Mouse (Mus musculus) naive thymus-derived CD4-positive, alpha-beta T cell, adult 2 months (primary cell): ENCODE data around the gene Cdc20b.

Experiments used
- DNase-seq: peaks from one replicate; pipeline ENCODE4 v3.0.0-alpha.2; 2011; ENCODE audit warnings: low read depth

The Cdc20b gene

DNA sequence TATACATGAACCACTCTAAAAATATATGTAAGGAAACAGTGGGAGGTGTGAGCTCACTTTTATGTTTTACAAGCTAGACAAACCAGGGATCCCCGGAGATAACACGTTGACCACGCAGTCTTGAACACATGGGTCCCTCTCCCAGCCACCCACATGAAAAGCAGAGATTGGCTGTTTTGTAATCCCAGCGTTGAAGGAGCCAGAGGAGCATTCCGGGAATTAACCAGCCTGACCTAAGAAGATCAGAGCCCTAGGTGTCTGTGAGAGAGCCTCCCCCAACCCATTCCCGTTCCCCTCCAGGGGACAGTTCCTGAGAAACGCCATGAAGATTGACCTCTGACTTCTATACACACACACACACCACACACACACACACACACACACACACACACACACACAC is 3.6 kb upstream of the Cdc20b start:
- DNase-seq: no peak

GRCm38 (mm10) chr13:113031792-113032571 is 2.9 kb upstream of the Cdc20b start:
- peak; percentile 85 for DNase-seq

GRCm38 (mm10) chr13:113032831-113033230 is 2.1 kb upstream of the Cdc20b start:
- no peak for DNase-seq

DNA sequence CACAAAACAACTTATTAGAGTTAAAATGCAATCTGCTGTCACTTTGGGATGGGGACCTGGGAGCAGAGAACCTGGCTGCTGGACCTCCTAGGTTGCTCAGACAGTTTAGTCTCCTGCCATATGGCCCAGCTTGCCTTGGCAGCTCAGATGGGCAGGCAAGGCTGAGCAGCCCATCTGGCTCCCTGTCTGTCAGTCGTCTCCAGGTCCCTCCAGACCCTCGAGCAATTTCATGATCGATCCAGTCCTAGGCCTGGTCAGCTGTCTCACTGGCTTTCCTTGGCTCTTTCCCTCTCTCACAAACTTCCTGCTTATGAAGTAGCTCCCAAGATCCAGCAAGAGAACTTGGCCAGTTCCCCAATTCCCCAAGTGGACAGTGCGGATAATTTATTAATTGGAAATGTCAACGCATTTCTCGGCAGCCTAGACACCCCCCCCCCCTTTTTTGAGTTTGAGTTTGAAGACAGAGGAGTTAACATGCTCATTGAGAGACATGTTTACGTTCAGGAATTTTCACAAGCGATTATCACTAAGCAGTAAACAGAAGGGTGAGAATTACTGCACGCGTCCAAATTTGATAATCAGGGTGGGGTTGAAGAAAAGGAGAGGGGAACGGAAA is 532 bp upstream of the Cdc20b start:
- DNase-seq: peak; percentile 24

- DNase-seq: peak; percentile 93
Observed at GRCm38 (mm10) chr13:113035852-113036251, 941 bp downstream of the Cdc20b start.

DNA sequence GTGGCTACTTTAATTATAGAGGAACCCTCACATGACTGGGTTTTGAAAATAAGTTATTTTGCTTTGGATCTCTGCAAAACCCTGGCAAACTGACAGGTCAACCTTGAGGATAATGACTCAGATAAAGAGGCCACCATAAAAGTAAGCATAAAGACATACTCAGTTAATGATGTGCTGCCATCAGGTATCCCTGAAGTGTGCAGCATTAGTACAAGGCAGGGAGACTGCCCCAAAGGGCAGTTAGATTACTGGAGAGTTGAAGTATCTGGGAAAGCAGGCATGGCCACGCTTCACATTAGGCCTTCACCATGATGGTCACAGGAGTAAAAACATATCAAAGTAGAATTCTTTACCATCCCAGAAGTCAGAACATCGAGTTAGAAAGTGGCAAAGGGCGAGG is 10.0 kb downstream of the Cdc20b start:
- no peak for DNase-seq

DNA sequence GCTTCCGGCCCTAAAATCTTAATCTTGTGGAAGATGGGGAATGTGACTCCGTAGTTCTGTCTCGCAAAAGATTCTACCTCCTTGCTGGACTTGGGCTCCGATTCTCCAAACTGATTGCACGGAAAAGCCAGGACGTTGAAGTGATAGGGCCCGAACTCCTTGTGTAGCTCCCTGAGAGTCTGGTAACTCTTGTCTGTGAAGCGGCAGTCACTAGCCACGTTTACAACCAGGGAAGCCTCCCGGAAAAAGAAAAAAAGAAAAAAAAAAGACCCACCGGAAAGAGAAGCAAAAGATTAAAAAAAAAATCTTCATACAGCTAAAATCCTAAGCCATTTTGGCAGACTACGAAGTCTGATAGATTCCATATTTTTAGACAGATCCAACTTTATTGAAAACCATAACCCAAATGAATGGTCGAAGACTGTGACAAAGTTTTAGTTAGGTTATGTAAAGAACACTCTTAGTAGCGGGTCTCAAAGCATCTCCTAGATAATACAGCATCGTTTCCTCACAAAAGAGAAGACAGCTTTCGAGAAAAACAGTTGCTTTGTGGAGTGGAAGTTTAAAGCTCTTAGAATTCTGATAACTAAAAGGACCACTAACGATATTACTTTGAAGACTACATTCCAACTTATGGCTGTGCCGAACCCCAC is 10.7 kb downstream of the Cdc20b start:
- DNase-seq: no peak

- peak; percentile 55 for DNase-seq
Observed at GRCm38 (mm10) chr13:113046211-113046883, 11.4 kb downstream of the Cdc20b start, which contains the start of gene Gpx8. Gene Gpx8, minus strand, starts transcription at chr13:113046410.

GRCm38 (mm10) chr13:113047018-113047417 is 12.1 kb downstream of the Cdc20b start:
- DNase-seq: no peak

DNA sequence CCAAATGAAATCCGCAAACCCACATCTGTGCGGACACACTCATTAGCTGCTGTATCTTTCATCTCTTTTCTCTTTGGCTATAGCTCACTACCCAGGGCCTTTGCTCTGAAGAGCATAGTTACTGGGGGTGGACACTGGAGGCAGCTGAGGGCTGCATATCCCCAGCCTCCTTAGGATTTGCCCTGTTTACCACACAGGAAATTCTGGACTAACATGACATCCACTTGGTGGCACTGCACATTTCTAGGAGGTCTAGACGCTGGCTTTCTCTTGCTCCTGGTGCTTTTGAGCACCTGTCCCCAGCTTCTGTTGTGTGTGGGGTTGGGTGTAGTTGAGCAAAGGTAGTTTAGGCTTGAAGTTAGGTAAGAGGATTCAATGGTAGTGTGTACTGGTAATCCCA is 12.7 kb downstream of the Cdc20b start:
- no peak for DNase-seq

DNA sequence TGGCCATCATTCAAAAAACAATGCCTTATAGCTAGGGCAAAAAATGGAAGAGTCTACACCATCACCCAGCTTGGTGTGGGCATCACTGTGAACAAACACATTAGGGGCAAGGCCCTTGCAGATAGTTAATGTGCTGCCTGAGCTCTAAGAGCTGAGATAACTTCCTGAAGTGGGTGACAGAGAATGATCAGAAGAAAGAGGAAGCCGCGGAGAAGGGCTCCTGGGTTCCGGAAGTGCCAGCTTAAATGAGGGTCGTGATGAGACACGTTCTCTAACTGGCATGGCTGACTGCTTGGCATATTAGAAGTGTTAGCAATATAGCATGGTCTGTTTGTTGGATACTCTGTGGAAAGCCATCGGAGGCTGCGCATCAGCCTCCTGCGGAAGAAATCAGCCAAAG is 19.3 kb downstream of the Cdc20b start:
- no peak for DNase-seq

DNA sequence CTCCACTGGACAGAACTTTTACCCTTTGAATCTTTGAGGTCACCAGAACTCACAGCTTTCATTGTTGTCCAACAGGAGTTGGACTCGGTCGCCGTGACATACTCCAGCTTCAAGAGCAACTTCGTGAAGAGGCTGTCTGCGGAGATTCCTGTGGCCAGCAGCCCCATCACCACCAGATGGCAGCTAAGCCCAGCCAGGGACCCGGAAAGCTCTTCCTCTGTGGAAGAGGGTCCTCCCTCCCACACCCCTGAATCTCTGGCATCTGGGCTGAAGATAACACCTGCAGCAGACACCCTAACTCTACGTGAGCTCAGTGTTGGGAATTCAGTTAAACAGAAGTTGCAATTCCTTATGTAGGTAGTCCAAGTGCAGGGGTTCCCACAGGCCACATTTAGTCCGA is 20.9 kb downstream of the Cdc20b start:
- DNase-seq: no peak

GRCm38 (mm10) chr13:113061746-113062145 is 26.8 kb downstream of the Cdc20b start:
- DNase-seq: no peak

DNA sequence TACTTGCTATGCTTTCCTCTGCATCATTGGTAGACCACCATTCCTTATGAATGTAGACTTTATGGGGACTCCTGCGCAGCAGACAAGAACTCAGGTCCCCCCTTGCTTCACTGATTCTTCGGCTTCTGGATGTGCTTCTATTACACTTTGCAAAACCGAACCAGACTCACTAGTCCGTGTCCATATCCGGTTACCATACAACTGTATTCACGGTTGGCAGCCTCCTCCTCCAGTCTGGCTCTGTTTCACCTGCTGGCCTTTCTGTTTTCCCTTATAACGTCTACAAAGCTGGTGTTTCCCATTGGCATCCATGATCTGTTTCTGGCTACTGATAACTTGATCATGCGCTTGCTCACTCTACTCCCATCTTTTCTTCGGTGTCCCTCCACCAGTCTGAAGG is 29.6 kb downstream of the Cdc20b start:
- no peak for DNase-seq

DNA sequence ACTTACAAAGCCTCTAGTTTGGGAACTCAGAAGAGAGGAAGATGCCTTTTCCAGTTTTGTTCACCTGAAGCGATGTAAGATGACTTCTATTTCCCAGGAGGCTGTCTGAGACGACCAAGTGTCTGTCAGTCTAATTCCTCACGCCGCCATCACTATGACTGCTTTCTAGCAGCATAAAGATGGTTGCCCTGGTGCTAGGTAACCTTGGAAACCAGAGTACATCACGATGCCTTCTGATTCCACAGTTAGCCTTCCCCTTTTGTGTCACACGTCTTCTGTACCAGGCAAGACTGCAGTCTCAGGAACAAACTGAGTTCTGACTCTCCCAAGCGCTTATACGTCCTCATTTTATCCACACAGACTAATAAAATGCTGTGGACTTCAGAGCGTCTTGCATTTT is 44.1 kb downstream of the Cdc20b start:
- DNase-seq: no peak

- no peak for DNase-seq
Observed at GRCm38 (mm10) chr13:113082101-113082500, 47.2 kb downstream of the Cdc20b start.

DNA sequence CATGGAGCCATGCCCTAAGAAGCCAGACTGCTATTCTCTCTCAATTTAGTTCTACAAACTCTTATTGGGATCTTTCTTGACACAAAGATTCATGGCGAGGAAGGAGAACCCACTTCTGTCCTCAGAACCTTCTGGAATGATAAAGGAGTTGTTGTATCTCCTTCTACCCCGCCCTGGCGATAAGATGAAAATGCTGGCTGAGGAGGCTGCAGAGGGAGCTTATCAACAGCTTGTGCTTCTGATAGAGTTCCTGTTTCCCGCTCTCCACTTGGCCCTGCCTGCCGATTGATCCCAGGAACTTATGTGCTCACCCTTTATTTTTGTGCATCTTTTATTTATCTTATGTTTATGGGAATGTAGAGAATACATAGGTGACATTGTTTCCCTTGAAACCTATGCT is 49.8 kb downstream of the Cdc20b start:
- DNase-seq: no peak

DNA sequence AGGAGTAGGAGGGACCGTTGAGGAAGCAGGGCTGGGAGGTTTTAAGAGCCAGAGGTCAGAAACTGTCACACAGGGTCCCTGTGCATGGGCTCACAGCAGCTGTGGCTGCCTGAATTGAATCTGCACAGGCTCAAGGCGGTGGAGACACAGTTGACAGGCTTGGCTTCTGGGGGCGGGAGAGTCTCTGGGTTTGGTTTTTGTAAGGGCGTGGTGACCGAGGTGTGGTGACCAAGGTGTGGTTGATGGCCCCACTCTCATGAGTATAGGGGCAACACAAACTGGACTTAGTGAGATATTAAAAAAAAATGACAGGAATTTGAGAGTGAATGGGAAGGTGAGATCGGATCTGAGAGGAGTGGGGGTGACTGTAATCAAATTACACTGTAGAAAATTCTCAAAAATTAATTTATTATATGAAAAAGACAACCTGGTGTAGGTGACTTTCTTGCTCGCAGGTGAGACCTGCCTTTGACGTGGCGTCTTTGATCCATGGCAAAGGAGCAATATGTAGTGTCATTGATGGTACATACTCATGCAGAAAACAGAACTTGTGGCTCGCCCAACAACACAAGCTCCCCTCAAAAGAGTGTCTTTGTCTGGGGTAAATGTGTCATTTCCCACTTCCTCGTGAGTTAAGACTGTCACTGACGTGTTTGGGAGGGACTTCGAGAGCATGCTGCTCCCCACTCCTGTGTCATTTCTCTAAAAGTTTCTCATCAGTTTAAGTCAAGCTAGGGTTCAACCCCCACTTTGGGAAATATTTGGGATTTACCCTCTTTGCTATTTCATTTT is 52.5 kb downstream of the Cdc20b start:
- DNase-seq: no peak

GRCm38 (mm10) chr13:113090489-113090888 is 55.6 kb downstream of the Cdc20b start:
- DNase-seq: no peak

DNA sequence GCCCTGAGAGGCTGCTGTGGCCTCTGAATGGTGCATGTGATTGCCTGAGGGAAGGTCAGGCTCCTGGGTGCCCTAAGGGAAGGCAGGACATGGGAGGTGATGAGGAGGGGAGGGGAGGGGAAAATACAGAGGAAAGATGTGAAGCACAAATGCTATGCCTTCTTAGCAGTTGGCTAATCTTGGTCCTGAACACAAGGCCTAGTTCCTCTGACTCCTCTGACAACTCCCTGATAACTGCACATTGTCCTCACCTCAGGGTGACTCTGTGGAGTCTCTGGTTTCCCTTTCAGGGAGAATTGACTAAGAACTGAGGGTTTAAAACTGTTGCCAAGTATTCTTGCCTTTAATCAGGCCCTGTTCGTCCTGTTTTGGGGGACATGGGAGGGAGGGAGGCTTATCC is 59.7 kb downstream of the Cdc20b start:
- no peak for DNase-seq

DNA sequence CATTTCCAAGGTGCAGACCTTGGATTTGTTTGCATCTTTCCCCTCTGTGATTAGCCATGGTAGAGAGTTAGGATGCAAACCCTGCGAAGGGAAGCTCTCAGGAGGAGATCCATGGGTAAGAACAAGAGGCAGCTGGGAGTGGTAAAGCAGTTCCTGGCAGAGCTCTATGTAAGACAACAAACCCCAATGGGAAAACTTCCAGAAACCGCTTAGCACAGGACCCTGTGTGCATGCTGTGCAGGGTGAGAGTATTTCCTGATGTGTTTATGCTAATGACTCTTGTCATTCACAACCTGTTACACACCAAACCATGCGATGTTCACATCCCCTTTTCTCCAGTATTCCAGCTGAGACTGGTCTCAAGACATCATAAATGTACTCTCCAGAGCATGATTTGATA is 62.1 kb downstream of the Cdc20b start:
- DNase-seq: no peak

- DNase-seq: no peak
Observed at GRCm38 (mm10) chr13:113098406-113098805, 63.5 kb downstream of the Cdc20b start.
